Mouse (Mus musculus) C2C12 (cell line): ENCODE data around the gene Rpl18a.

Experiments used
- CTCF ChIP-seq: IDR thresholded peaks from one replicate; pipeline ENCODE4 v1.5.1; 2011; ENCODE audit not compliant: control insufficient read depth, insufficient read depth, insufficient read length
- MAX ChIP-seq: IDR thresholded peaks from one replicate; pipeline ENCODE4 v1.6.1; 2011; ENCODE audit warnings: mild to moderate bottlenecking, control low read depth
- MYOD1 ChIP-seq: IDR thresholded peaks from one replicate; pipeline ENCODE4 v1.6.1; 2011; ENCODE audit warnings: low read depth; ENCODE audit not compliant: control insufficient read depth, insufficient read length
- USF1 ChIP-seq: IDR thresholded peaks from one replicate; pipeline ENCODE4 v1.6.1; 2011; ENCODE audit warnings: low read depth, mild to moderate bottlenecking, control low read depth, moderate library complexity

GRCm38 (mm10) chr8:70876382-70876781, 20.8 kb downstream of the Rpl18a start:
- TF ChIP-seq CTCF (no peak), MAX (no peak), USF1 (no peak), MYOD1 (no peak)
